Mouse (Mus musculus) urinary bladder, postnatal 25 days (tissue): ENCODE measurements around the gene Muc13.

Experiments
- DNase-seq: peaks from one replicate; pipeline ENCODE4 v3.0.0; 2022; ENCODE audit warnings: low spot score

Muc13 gene

DNA sequence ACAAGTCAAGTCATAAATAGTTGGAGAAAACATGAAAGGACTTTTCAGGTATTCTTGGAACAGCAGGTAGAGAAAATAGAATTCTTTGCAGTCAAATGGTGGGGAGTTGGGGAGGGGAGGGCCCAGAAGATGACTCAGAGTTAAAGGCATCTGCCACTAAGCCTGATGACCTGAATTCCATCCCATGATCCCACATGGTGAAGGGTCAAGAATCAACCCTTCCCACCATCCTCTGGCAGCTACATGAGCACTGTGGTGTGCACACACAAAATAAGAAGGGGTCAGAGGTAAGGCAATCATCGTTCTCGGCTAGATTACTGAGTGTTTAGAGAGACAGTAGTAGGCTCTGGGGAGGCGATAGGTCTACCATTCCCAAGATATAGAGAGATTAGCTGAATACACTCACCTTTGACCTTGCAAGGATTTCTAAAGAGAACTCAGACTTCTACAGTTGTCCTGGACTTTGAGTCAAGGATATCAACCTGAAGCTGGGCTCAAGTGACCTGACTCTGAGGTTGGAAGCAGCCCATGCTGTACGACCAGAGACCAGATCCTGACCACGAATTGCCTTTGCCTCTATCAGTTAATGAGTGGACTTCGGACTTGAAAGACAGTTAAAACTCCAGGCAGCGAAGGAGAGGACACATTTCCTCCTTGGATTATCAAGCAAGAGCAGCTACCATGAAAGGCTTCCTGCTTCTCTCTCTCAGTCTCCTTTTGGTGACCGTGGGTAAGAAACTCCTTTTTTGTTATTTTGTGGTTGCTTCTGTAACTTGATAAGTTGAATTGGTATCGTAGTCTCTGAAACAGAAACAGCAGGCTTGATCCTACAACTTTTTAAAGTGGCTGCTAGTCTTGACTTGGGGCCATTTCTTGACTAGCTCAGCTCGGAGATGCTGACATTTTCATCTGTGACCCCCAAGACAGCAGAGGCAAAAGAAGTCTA lies at the start of gene Muc13:
TSS of gene Muc13 (plus strand) at position 192 of the 946 bp plus-strand sequence.
- no peak for DNase-seq

DNA sequence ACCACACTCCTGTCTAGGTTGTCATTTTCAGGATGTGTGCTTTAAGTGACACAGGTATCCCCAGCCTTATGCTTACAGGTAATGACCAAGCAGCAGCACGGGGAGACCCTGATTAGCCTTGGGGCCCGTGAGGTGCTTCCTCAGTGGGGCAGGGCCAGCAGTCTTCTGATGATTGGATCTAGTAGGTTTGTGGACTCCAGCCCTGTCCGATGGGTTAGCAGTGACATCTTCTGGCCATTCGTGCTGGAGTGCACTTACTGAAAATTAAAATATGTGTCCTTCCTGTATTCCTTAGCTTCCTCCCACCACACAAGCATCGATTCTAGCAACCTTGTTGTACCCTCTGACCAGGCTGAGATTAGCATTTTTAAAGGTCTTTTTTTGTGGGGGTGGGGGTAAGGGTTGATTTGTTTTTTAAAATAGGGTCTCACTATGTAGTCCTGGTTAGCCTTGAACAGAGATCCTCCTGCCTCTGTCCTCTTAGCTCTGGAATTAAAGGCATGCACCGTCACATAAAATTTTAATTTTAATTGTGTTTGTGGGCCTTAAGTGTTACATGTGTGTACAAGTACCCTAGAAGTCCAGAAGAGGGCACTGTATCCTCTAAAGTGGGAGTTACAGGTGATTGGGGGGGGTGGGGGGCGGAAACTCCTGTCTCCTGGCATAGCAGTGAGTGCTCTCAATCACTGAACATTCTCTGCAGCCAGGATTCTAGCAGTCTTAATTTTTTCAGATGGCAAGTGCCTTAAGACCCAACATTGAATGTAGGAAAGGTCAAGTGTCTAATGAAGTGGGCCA lies 49.0 kb upstream of the Muc13 start:
- DNase-seq, result no peak

DNA sequence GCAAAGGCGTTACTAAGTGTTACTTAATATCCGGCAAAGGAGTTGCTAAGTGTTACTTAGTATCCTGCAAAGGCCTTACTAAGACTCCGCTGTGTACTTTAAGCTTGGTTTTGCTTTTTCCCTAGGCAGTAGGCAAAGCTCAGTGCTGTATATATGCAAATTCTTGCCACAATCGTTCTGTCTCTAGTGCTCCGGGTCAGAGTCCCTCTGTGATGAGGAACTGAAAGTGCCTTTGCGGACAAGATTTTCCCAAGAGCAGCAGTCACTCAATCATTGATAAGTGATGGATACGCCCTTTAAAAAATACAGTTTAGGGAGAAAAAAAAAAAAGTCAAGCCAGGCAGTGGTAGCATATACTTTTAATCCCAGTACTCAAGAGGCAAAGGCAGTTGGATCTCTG lies 48.4 kb upstream of the Muc13 start:
- no peak for DNase-seq

DNA sequence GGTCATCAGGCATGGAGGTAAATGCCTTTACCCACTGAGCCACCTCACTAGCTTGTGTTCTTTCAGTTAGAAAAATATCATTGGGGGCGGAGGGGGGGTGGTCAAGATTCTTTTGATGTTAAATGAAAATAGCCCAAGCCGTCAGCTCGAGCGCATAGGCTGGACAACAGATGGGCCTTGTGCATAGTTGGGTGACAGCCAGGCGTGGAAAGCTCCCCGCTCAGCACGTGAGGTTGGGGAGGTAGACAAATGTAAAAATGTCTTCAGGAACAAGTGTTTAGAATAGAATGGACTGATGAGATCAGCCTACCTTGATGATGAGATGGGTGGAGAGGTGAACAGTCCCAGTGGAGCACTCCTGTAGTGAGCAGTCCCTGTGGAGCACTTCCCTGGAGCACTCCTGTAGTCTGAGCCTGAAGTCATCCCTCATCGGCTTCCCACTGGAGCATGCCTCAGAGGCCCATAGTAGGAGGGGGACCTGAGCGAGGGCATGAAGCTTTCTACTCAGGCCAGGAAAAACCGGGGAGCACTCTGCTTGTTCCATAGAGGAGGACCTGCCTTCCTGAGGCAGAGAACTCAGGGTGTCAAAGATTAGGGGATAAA lies 47.7 kb upstream of the Muc13 start:
- DNase-seq, result no peak

DNA sequence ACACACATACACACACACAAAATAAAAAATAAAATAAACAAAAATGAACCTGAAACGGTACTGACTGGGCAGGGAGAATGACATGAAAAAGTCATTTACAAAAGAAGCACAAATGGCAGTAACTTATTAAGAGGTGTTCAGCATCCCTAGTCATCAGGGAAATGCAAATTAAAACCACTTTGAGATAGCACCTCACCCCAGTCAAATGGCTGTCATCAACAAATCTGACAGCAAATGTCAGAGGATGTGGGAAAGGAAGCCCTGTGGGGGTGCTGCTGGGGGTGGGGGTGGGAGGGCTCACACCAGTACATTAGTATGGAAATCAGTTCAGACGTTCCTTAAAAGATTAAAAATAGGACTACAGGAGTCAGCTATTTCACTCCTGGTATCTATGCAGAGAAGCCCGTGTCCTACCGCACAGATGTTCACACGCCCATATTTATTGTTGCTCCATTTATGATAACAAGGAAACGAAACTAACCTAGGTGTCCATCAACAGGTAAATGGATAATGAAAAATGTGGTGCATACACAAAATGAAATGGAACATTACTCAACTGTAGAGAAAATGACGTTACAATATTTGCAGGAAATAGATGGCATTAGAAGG lies 46.4 kb upstream of the Muc13 start:
- DNase-seq, result no peak

DNA sequence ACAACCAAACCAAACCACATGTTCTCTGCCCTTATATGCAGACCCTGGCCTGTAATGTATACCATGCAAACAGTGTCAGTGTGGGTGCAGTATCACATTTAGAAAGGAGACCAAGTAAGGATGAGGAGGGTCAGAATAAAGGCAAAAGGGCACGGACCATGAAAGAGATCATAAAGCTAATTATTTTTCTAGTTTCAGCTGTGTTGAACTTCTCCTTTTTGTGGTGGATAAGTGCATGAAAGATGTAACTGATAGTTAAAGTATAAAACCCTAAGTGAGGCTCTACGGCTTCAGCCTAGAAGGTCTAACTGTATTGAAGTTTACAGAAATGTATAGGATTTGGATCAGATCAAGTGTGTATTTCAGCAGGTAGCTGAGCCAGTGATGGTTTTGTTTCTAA lies 45.8 kb upstream of the Muc13 start:
- no peak for DNase-seq

DNA sequence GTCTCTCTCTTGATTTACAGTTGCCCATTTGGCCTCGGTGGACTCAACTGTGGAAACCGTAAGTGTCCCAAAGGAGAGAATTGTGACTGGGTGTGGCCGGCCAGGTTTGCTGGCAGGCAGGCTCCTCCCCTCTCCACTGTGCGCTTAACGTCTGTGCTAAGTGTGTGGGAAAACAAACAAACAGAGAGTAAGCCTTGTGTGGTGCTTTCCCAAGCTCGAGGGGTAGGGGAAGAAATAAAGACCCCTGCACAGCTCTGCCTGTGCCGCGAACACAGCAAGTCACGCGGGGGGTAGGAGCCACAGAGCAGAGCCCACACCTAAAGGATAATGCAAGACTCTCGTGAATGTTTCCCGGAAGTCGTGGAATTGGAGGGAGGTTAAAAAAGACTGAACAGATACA lies 42.7 kb upstream of the Muc13 start:
- no peak for DNase-seq

DNA sequence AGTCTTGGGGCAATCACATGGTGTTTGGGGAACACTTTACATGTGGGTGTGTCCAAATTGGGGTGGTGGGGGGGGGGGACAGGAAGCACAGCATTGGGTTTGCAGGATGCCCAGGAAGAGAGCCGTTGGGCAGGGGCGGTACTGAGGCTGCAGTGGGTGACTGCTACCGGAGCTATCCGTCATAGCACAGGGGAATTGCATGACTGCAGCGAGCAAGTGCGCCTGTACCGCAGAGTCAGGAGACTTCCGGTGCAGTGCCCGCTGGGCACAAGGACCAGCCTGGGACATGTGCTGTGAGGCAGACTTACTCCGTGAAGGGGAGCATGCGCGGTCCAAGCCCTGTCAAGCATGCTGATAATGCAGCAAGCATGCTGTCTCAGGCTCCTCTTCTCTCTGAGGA lies 42.2 kb upstream of the Muc13 start:
- peak; percentile 22 for DNase-seq

DNA sequence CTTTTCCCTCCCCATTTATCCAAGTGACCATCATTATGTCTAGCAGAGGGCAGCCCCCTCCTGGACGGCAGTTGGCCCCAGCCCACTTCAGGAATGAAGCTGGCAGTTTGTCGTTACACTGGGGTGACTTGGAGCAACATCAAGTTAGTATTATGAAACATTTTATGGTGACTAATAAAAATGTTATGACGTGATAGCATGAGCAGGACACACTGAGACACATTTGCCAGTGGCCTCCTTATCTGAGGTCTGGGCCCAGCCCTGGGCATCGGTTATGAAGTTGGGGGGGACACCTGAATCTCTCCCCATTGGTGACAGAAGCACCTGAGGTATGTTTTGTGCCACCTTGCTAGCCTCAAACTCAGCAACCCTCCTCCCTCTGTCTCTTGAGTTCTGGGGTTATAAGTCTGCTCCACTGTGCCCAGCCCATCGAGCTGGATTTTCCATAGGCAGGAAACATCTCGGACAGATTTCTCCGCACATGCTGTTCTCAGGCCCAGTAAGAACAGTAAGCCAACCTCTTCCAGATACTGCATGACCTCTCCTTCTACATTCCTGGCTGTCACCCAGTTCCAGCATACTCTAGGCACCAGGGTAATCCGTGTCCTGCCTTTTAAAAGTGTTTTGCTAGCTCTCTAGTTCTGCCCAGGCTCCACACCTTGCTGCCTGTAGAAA lies 40.8 kb upstream of the Muc13 start:
- DNase-seq, result no peak

DNA sequence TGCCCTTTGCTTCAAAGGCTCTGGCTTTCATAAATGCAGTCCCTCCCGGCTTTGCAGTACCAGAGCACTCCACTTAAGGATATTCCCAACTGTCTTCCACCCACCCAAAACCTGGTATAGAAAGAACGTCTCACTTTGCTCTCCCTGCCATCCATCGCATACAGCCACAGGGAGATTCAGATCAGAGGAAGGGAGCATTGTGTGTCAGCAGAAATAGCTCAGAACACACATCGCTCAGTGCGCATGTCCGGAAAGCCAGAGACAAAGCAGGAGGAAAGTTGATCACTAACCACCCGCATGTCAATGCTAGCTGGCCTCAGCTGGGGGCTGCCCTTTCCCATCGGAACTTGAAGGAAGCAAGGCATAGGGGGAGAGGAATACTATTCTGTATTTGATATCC lies 38.5 kb upstream of the Muc13 start:
- no peak for DNase-seq

DNA sequence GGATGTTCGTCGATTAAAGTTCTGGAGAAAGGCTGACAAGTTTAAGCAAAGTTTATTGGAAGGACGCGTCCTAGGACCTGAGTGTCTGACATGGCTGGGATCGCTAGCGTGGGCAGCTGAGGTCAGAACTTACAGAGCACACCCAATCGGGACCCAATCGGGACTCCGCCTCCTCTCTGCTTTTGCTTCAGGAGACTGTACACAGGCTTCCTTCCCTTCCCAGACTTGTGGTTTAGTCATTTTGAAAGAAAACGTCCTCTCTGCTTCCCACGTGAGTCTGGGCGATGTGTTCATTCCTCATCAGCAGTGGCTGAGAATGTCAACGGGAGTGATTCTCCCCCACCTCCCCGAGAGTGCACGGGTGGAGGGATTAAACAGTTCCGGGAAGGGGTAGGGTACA lies 37.9 kb upstream of the Muc13 start:
- no peak for DNase-seq

DNA sequence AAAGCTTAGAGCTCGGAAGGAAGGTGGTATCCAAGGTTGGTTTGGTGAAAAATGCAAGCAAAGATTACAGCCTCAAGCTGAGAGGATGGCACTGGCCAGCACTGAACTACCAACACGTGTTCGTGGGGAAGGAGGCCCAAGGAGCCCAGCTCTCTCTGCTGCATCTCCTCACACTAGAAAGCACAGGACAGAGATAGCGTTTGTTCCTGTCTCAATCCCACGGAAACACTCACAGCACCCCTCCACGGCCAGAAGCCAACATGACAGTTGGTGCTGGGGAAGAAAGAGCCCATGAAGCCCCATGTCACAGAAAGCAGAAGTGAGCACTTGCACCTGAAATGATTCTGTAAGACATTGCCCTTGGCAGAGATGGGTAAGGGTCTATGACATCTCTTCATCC lies 37.4 kb upstream of the Muc13 start:
- DNase-seq, result no peak

DNA sequence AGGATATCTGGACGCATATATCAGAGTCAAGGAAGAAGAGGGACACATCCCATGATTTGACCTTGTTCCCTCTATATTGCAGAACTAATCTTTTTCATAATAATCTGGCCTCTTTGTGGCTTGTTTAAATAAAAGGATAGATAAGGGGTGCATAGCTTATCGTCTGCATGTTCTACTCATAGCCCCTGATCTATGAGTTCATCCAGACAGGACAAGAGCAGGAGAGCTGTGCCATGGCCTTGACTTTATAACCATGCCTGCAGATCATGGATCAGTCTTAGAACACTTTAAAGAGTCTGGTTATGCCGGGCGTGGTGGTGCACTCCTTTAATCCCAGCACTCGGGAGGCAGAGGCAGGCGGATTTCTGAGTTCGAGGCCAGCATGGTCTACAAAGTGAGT lies 34.6 kb upstream of the Muc13 start:
- no peak for DNase-seq

DNA sequence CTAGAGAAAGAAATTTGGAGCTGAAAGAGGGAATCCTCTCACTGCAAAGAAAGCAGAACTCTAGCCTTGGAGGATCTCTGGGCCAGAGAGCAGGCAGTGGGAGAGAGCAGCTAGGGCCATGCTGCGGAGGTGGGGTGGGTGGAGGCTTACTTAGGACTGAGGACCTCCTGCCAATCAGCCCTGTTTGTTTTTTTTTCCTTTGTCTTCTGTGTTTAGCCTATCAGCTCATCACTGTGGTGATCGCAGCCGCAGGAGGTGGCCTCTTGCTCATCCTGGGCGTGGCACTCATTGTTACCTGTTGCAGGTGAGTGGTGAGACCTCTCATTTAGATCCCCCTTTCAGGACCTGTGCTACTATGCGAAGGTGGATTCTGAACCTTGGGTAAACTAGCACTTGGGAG lies 33.3 kb upstream of the Muc13 start:
- no peak for DNase-seq

DNA sequence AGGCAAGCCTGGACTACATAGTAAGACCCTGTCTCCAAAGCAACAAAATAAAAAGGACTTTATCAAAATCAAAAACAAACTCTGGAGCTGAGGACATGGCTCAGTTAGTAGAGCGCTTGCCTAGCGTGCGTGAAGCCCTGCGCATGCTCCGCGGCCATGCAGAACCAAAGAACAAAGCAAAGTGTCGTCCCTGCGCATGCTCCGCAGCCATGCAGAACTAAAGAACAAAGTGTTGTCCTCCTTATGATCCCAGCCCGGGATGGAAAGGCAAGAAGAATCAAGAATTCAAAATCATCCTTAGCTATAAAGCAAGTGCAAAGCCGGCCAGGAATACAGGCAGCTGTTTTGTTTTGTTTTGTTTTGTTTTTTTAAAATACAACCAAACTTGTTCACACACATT lies 32.8 kb upstream of the Muc13 start:
- no peak for DNase-seq

DNA sequence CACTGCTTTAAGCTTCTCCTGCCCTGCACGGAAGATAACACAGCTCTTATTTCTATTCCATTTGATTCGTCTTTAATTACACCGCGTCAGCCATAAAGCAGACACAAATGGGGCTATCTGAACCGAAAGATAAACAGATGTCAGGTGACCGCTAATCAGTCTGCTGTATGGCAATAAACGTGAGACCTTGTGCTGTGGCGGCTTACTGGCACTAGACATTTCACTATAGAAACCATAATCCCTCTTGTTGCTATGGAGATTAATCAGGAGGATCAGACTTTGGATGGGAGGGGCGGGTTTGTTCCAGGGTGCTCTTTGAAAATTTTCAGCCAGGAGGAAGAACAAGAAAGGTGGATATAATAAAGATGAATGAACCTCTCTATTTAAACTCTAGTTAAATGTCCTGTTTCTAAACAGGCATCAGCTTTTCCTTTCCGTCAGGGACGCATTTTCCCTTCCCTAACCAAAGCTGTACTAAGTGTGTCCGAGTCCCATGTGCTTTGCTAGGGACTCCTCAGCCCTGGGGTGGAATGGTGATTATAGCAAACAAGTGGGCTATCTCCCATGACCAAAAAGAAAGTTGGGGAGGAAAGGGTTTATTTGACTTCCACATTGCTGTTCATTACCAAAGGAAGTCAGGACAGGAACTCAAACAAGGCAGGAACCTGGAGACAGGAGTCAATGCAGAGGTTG lies 29.2 kb upstream of the Muc13 start:
- DNase-seq, result no peak

DNA sequence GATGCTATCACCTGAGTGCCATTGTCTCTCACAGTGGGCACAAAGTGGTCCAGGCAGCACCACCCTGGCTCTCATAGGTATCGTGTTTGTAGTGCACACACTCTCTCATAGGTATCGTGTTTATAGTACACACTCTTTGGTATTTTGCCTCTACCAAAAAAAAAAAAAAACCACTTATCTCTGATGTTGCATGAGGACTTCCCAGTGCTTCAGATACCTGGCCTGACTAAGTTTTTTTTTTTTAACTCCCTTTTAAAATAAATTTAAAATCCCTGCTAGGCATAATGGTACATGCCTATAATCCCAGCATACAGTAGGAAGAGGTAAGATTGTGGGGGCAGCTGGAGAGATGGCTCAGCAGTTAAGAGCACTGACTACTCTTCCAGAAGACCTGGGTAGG lies 28.4 kb upstream of the Muc13 start:
- no peak for DNase-seq

DNA sequence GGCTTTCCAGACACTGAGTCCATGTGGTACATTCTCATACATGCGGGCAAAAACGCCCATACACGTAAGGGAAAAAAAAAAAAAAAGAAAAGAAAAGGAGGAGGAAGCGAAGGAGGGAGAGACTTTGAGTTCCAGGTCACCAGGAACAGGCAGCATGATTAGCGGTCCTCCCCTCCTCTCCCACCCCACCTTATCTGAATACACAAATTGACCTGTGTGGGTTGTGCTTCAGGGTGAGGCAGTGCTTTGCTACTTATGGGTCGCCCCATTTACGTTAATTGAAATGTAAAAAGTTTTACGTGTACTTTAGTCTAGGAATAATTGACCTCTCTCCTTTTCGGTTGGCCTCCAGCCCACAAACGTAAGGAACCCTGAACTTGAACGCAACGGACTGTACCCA lies 27.5 kb upstream of the Muc13 start:
- no peak for DNase-seq

DNA sequence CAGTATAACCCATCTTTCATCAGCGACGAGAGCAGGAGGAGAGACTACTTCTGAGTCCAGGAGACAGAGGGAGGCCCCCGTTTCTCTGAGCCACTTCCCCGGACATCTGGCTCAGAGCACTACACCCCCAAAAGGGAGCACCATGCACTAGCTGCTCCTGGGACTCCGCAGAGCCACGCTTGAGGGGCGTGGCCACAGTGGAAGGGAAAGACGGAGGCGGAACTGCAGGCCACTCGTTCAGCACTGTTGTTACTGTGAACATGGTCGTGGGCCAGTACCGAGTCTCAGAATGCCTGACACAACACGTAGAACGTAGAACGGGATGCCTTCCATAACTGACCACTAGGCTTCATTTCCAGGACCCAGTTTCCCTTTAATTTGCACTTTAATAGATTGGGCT lies 27.1 kb upstream of the Muc13 start:
- no peak for DNase-seq

DNA sequence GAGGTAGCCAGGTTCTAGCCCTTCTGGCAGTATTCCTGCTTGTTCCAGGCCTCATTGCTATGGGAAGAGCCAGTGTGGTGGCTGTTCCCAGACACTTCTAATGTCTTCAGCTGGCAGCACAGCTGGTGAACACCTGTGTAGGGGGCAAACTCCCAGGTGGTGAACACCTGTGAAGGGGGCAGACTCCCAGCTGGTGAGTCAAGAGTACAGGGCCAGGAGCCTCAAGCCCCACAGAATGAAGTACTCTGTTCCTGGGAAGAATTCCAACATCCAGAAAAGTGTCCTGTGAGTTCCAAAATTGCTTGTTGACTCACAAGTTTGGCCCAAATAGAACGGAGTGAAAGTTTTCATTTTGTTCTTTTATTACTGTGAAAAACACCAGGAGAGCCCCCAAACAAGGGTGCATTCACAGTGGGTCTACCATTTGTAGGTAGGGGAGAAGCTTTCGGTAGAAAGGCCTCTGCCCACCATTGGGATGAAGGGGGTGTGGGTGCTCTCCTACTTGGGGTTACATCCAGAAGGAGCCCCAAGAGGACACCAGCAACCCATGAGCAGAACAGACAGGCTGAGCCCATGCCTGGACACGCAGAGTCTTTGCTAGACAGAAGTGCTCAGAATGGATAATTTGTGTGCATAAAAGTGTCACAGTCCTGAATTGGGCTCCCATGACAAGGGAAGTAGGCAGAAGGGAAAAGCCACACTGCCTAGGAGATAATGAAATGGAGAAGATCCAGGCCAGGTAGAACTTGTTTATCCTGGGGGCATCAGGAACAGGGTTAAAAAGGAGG lies 25.2 kb upstream of the Muc13 start:
- DNase-seq, result no peak

DNA sequence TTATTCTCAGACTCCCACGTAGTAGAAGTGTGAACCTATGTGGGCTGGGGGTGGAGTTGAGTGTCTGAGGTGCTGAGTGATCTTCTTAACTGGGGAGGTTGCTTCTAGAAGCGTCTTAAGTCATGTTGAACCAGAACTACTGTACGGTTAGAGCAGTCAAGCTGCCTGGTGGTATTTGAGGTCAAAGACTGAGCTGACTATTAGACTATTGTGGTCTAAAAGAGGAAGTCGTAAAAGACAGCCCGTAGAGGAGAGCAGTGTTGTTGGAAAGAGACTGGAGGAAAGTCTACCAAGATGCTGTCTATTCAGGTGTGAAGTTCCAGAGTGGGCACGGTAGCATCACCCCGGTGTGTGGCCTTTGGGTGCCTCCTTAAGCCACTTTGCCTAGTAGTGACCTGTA lies 24.0 kb upstream of the Muc13 start:
- DNase-seq, result no peak
